Mouse (Mus musculus) midbrain, embryonic 12.5 days (tissue): ENCODE results near the gene Unc45a. TPM values are rescaled to one million over a fixed set of nuclear protein-coding genes. Genes with fewer than 3 reads are reported as not detected.

ENCODE experiments used
- ATAC-seq: fragments of 200-750 bp; cut with Nextera tagmentation; 2 replicates; pipeline ENCODE4 v1.8.0; 2017; ENCODE audit warnings: low read depth, moderate TSS enrichment, moderate library complexity; ENCODE audit not compliant: low FRiP score
- H3K27ac ChIP-seq: fragments of 300-500 bp; sonication (generic); replicated peaks from 2 replicates; pipeline ENCODE4 v1.5.1; 2016; ENCODE audit warnings: mild to moderate bottlenecking
- H3K27me3 ChIP-seq: fragments of 300-500 bp; sonication (generic); 2 replicates; pipeline ENCODE4 v1.6.1; 2016; ENCODE audit warnings: mild to moderate bottlenecking
- H3K36me3 ChIP-seq: fragments of 300-500 bp; sonication (generic); 2 replicates; pipeline ENCODE4 v1.6.1; 2016
- H3K4me1 ChIP-seq: fragments of 300-500 bp; sonication (generic); 2 replicates; pipeline ENCODE4 v1.6.1; 2016
- H3K4me2 ChIP-seq: fragments of 300-500 bp; sonication (generic); replicated peaks from 2 replicates; pipeline ENCODE4 v1.6.1; 2016; ENCODE audit warnings: mild to moderate bottlenecking, moderate library complexity
- H3K4me3 ChIP-seq: fragments of 300-500 bp; sonication (generic); 2 replicates; pipeline ENCODE4 v1.5.1; 2016; ENCODE audit warnings: mild to moderate bottlenecking
- H3K9ac ChIP-seq: fragments of 300-500 bp; sonication (generic); replicated peaks from 2 replicates; pipeline ENCODE4 v1.6.1; 2016; ENCODE audit warnings: mild to moderate bottlenecking, moderate library complexity
- H3K9me3 ChIP-seq: fragments of 300-500 bp; sonication (generic); 2 replicates; pipeline ENCODE4 v1.6.1; 2016; ENCODE audit warnings: mild to moderate bottlenecking
- WGBS: fragments of 180-500 bp; shearing (Covaris S2); methylation state at CpG from one replicate; pipeline ENCODE4 v1.1.7; 2016; 5-methylcytosine and 5-hydroxymethylcytosine counted together
- polyA plus RNA-seq: library from polyadenylated mRNA; unstranded; fragments of >200 nt; fragmentation: Nextera tagmentation; extraction: Ambion mirVana; gene quantifications from 2 replicates; pipeline ENCODE4 v1.2.1, GENCODE M21; 2016

Unc45a gene
- polyA plus RNA-seq, 1 experiment from 2014 or later = 54.9 TPM

DNA sequence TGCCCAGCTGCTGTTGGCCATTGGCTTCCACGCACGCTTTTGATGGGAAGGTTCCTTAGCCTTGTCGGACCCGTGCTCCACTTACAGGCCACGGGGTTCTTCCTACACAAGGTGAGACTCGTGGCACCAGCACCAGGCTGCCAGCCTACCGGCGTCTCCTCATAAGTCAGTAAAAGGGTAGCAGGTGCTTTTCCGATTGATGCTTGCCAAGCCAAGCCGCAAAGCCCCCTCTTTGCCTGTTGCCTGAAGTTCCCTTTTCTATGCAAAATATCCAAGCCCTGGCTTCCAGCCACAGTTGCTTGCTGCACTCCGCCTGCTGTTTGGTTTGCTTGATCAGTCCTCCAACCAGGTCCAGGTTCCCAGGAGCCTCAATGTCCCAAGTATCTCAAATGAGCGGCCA lies 33.0 kb upstream of the Unc45a start:
- H3K36me3 ChIP-seq = no peaks in the 10 kb centered on the region
- H3K4me3 ChIP-seq = no peak overlapping the region
- H3K27ac ChIP-seq = no peak overlapping the region
- ATAC-seq = no peak
- peaks cover 12% of the 10 kb centered on the region for H3K4me1 ChIP-seq
- no peak overlapping the region for H3K9ac ChIP-seq
- WGBS = 89% methylated on average over 12 of the region's 12 CpGs
- H3K4me2 ChIP-seq = no peak overlapping the region
- H3K27me3 ChIP-seq = 0 out of 2 replicates have a peak, but pooled peaks cover 6% of the 10 kb centered on the region
- no peaks in the 10 kb centered on the region for H3K9me3 ChIP-seq

- peaks cover 12% of the 10 kb centered on the region for H3K4me1 ChIP-seq
- 84% methylated on average over 4 of the region's 4 CpGs for WGBS
- no peak overlapping the region for H3K4me3 ChIP-seq
- no peak overlapping the region for H3K27ac ChIP-seq
- H3K9me3 ChIP-seq = no peaks in the 10 kb centered on the region
- peaks cover 3% of the 10 kb centered on the region for H3K36me3 ChIP-seq
- H3K27me3 ChIP-seq = 0 out of 2 replicates have a peak, but pooled peaks cover 6% of the 10 kb centered on the region
- ATAC-seq = no peak
- no peak overlapping the region for H3K4me2 ChIP-seq
- no peak overlapping the region for H3K9ac ChIP-seq
Observed at GRCm38 (mm10) chr7:80373352-80373751, 32.5 kb upstream of the Unc45a start.

- Histone ChIP-seq H3K4me1 (peaks cover 12% of the 10 kb centered on the region), H3K4me2 (no peak overlapping the region), H3K27me3 (0 out of 2 replicates have a peak, but pooled peaks cover 6% of the 10 kb centered on the region), H3K9me3 (no peaks in the 10 kb centered on the region), H3K9ac (no peak overlapping the region), H3K36me3 (peaks cover 10% of the 10 kb centered on the region), H3K27ac (no peak overlapping the region), H3K4me3 (no peak overlapping the region)
- WGBS = 66% methylated on average over 2 of the region's 2 CpGs
- ATAC-seq = no peak
Observed at GRCm38 (mm10) chr7:80372667-80373066, 31.9 kb upstream of the Unc45a start.

- Histone ChIP-seq H3K9ac (no peak overlapping the region), H3K4me1 (peaks cover 12% of the 10 kb centered on the region), H3K4me3 (no peak overlapping the region), H3K27ac (no peak overlapping the region), H3K4me2 (no peak overlapping the region), H3K36me3 (peaks cover 15% of the 10 kb centered on the region), H3K9me3 (no peaks in the 10 kb centered on the region), H3K27me3 (0 out of 2 replicates have a peak, but pooled peaks cover 6% of the 10 kb centered on the region)
- no peak for ATAC-seq
- 82% methylated on average over 3 of the region's 3 CpGs for WGBS
Observed at GRCm38 (mm10) chr7:80372166-80372565, 31.4 kb upstream of the Unc45a start.

GRCm38 (mm10) chr7:80371041-80371751 lies 30.4 kb upstream of the Unc45a start, which contains the start of gene Man2a2:
TSS of gene Man2a2 (minus strand) at chr7:80371375.
- Histone ChIP-seq H3K4me3 (peak within 1 kb of the TSS; percentile 91), H3K4me2 (peak within 1 kb of the TSS; percentile 82), H3K36me3 (peaks cover 24% of the 10 kb centered on the region), H3K4me1 (peaks cover 12% of the 10 kb centered on the region), H3K9ac (peak within 1 kb of the TSS; percentile 90), H3K9me3 (no peaks in the 10 kb centered on the region), H3K27ac (peak within 1 kb of the TSS; percentile 81), H3K27me3 (0 out of 2 replicates have a peak, but pooled peaks cover 6% of the 10 kb centered on the region)
- WGBS = 1% methylated on average over 41 of the region's 86 CpGs
- ATAC-seq = peak; percentile 75

DNA sequence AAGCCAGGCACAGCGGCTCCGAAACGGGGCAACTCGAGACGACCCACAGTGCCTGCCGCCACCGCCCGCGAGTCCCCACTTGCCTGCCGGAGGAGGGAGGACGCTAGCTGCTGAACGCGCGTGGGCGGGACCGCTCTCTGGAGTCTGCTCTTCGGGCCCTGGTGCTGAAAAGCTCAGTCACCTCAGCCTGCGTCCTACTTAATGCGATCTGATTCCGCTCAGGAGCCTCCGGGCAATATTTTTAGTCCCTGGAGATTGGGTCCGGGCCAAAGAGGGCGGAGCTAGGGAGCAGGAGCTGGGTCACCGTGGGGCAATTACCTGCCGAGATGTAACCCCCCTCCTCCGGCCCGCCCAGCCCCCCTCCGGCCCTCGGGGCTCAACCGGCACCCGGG lies 29.8 kb upstream of the Unc45a start:
- peak overlapping the region; percentile 91 for H3K4me3 ChIP-seq
- H3K36me3 ChIP-seq = peaks cover 30% of the 10 kb centered on the region
- H3K9me3 ChIP-seq = no peaks in the 10 kb centered on the region
- H3K9ac ChIP-seq = peak overlapping the region; percentile 90
- 0 out of 2 replicates have a peak, but pooled peaks cover 6% of the 10 kb centered on the region for H3K27me3 ChIP-seq
- H3K27ac ChIP-seq = peak overlapping the region; percentile 81
- under 1% methylated on average over 31 of the region's 31 CpGs for WGBS
- H3K4me2 ChIP-seq = peak overlapping the region; percentile 82
- H3K4me1 ChIP-seq = peaks cover 12% of the 10 kb centered on the region
- peak; percentile 36 for ATAC-seq

DNA sequence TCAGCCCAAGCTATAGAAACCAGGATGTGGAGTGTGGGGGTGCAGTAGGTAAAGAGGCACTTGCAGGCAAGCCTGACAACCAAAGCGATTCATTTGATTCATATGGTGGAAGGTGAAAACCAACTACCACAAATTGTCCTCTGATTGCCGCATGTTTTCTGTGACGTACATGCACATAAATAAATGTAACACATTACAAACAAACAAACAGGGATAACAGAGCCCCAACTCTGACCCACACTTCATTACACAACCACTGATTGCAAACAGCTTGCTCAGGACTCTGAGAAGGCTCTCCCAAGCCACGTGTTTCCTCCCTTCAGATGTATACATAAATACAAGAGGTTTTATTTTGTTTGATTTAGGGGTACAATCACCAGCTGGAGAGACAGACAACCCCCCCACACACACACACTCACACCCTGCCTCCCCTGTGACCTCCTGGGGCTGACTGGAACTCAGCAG lies 29.2 kb upstream of the Unc45a start:
- no peaks in the 10 kb centered on the region for H3K9me3 ChIP-seq

GRCm38 (mm10) chr7:80369461-80369860 lies 28.7 kb upstream of the Unc45a start:
- Histone ChIP-seq H3K9ac (no peak overlapping the region), H3K9me3 (no peaks in the 10 kb centered on the region), H3K4me1 (peaks cover 12% of the 10 kb centered on the region), H3K4me2 (peak overlapping the region; percentile 82; the same call in 1 of the 2 replicates), H3K36me3 (peaks cover 42% of the 10 kb centered on the region), H3K27ac (no peak overlapping the region), H3K4me3 (peak overlapping the region; percentile 91; the same call in 1 of the 2 replicates), H3K27me3 (0 out of 2 replicates have a peak, but pooled peaks cover 5% of the 10 kb centered on the region)
- 74% methylated on average over 5 of the region's 5 CpGs for WGBS
- no peak for ATAC-seq

More for the DNA sequence above, 29.2 kb upstream of the Unc45a start:
- H3K4me2 ChIP-seq = peak overlapping the region; percentile 82
- peak overlapping the region; percentile 81; the same call in 1 of the 2 replicates for H3K27ac ChIP-seq
- H3K27me3 ChIP-seq = 0 out of 2 replicates have a peak, but pooled peaks cover 6% of the 10 kb centered on the region
- H3K4me3 ChIP-seq = peak overlapping the region; percentile 91
- H3K36me3 ChIP-seq = peaks cover 36% of the 10 kb centered on the region
- H3K4me1 ChIP-seq = peaks cover 12% of the 10 kb centered on the region
- H3K9ac ChIP-seq = peak overlapping the region; percentile 90
- WGBS = 61% methylated on average over 4 of the region's 4 CpGs
- no peak for ATAC-seq

DNA sequence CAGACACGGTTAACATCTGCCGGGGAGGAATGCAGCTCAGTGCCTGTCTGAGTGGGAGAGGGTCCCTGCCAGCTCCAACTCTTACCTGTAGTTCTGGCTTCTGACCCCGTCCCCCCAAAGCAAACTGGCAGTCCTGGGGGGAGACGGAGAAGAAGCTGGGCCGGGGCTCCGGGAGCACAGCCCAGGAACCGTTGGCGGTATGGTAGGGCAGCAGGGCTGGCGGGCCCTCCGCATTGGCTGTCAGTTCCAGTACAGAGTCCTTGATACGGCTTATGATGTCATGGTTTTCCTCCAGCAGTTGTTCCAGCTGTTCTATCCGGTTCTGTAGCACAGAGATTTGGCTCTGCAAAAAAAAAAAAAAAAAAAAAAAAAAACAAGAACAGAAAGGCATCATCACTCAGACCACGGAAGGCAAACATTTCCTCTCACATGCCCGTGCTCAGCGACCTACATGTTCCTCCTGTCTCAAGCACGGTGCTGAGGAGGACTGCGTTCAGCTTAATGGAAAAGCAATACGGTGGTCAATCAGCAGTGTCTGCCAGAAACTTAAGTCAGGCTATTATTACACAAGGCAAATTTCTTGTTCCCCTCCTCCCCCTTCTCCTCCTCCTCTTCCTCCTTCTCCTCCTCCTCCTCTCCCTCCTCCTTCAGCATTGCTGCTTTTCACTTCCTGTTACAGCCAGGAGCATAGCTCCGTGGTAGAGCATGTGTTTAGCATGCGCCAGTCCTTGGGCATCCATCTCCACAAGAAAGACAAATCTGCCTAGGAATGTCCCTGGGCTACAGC lies 28.0 kb upstream of the Unc45a start:
- H3K4me1 ChIP-seq = peaks cover 12% of the 10 kb centered on the region
- H3K27me3 ChIP-seq = no peaks in the 10 kb centered on the region
- ATAC-seq = no peak
- no peaks in the 10 kb centered on the region for H3K9me3 ChIP-seq
- H3K4me3 ChIP-seq = no peak overlapping the region
- WGBS = 88% methylated on average over 20 of the region's 20 CpGs
- 0 out of 2 replicates have a peak overlapping the region, but pooled peaks have one; percentile 2 for H3K4me2 ChIP-seq
- peaks cover 48% of the 10 kb centered on the region for H3K36me3 ChIP-seq
- no peak overlapping the region for H3K27ac ChIP-seq
- H3K9ac ChIP-seq = no peak overlapping the region

DNA sequence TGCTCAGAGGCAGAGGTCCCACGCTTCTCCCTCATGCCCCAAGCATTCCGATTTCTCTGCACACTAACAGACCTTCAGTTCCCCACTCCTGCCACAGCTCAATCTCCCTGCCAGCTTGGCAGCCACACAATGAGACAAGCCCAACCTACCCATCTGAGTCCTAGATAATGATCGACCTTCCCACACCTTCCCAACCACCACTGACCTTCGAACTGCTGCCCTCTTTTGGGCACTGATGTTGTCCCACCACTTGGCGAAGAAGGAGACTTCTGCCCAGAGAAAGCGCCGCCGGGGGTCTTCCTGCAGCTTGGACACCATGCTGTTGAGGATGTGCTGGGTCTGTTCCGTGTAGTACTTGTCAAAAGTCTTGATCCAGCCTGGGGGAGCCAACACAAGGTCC lies 27.2 kb upstream of the Unc45a start:
- no peak overlapping the region for H3K4me2 ChIP-seq
- peaks cover 12% of the 10 kb centered on the region for H3K4me1 ChIP-seq
- no peaks in the 10 kb centered on the region for H3K27me3 ChIP-seq
- no peak overlapping the region for H3K4me3 ChIP-seq
- H3K9ac ChIP-seq = no peak overlapping the region
- ATAC-seq = no peak
- WGBS = 90% methylated on average over 9 of the region's 9 CpGs
- H3K36me3 ChIP-seq = peaks cover 56% of the 10 kb centered on the region
- H3K27ac ChIP-seq = no peak overlapping the region
- no peaks in the 10 kb centered on the region for H3K9me3 ChIP-seq

DNA sequence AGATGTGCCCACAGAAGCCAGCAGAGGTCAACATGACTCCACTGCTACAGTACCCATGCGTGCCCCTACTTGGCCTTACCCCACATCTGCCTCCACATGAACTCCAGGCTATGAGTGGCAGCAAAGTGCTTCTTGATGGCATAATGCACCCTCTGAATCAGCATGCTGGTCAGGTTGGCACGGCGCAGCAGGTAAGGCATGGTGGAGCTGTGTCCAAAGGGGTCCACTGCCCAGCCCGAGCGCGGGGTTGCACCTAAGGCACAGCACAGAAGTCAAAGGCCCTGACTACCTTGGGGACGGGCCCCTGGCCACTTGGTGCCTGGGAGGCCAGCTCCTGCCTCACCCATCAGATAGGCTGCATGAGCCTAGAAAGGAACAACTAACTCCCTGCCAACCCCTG lies 26.4 kb upstream of the Unc45a start:
- 98% methylated on average over 7 of the region's 7 CpGs for WGBS
- Histone ChIP-seq H3K4me1 (peaks cover 12% of the 10 kb centered on the region), H3K36me3 (peaks cover 64% of the 10 kb centered on the region), H3K27ac (no peak overlapping the region), H3K4me2 (no peak overlapping the region), H3K9ac (no peak overlapping the region), H3K4me3 (no peak overlapping the region), H3K9me3 (no peaks in the 10 kb centered on the region), H3K27me3 (no peaks in the 10 kb centered on the region)
- ATAC-seq = no peak

GRCm38 (mm10) chr7:80365759-80366158 lies 25.0 kb upstream of the Unc45a start:
- H3K9me3 ChIP-seq = no peaks in the 10 kb centered on the region
- ATAC-seq = no peak
- no peak overlapping the region for H3K27ac ChIP-seq
- peaks cover 79% of the 10 kb centered on the region for H3K36me3 ChIP-seq
- peaks cover 12% of the 10 kb centered on the region for H3K4me1 ChIP-seq
- WGBS = 98% methylated on average over 2 of the region's 2 CpGs
- no peak overlapping the region for H3K9ac ChIP-seq
- no peak overlapping the region for H3K4me2 ChIP-seq
- no peaks in the 10 kb centered on the region for H3K27me3 ChIP-seq
- H3K4me3 ChIP-seq = no peak overlapping the region
